19 mouse cellular contexts compared by ENCODE assay signal in the genomic region with DNA sequence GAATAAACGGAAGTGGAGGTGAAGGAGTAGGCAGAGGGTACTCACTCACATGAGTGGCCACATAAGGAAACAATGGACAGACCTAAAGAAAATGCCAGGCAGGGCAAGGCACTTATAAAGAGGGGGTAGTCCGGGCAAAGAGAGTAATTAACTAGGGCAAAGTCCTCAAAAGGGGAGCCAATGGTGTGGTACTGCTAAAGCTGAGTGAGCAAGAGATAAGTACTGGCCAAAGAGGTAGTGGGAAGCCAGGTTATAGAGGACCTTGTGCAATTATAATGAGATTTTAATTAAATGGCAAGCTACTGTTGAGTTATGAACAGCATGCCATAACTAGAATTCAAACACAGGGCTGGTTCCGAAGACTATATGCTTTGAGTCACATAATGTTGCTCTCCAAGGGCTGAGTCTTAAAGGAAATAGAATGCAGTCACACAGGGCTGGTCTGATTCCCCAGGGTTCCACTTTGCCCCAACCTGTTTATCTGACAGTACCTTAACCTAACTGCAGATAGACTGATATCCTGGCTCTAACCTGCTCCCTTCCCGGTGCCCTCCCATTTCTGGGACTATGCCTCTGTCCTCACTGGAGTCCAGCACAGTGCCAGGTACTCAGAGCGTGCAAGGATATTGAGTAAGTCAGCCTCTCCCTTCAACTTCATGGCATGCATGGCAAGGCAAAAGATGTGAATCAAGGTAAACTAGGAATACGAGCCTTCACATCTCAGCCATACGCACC. TPM values are rescaled to one million over a fixed set of nuclear protein-coding genes. Genes with fewer than 3 reads are reported as not detected.
DNase-seq lines count a peak whose midpoint lies in the region; ATAC-seq and TF ChIP-seq lines count a peak whose summit lies in the region.
"Had no signal": no experiment of that assay in that cellular context is flagged by ENCODE, and none has a peak within 500 bp of the region (broad histone marks: within the 10 kb centered on the region; RNA-seq: fewer than 3 reads in every experiment).

No protein-coding gene starts in this region.

- no peaks in the 10 kb centered on the region for H3K27me3 ChIP-seq in heart, embryonic 11.5 days (ENCODE audit: control insufficient read depth, insufficient read depth, low read length)
- H3K27me3 ChIP-seq in kidney, adult 2 months (replicated peaks; ENCODE audit: control insufficient read depth, insufficient read depth, low read length) = no peaks in the 10 kb centered on the region
- no peaks in the 10 kb centered on the region for H3K27me3 ChIP-seq in midbrain, embryonic 15.5 days (replicated peaks)
- H3K27me3 ChIP-seq: forebrain, embryonic 13.5 days had no signal

- no peak overlapping the region for H3K4me3 ChIP-seq in heart, embryonic 11.5 days (ENCODE audit: low read depth, low read length)
- no peak overlapping the region for H3K4me3 ChIP-seq in kidney, adult 2 months (ENCODE audit: insufficient read depth, low read depth, low read length)
- H3K4me3 ChIP-seq in midbrain, embryonic 15.5 days = no peak overlapping the region
- H3K4me3 ChIP-seq: erythroblast, embryonic 14.5 days; forebrain, embryonic 13.5 days; layer of hippocampus, adult 2 months; midbrain, embryonic 10.5 days had no signal

- peaks cover 8% of the 10 kb centered on the region for H3K36me3 ChIP-seq in heart, embryonic 11.5 days (ENCODE audit: control insufficient read depth, insufficient read depth, low read length)
- H3K36me3 ChIP-seq in kidney, adult 2 months (ENCODE audit: control insufficient read depth, insufficient read depth, low read length) = peaks cover 7% of the 10 kb centered on the region
- peaks cover 9% of the 10 kb centered on the region for H3K36me3 ChIP-seq in midbrain, embryonic 15.5 days (replicated peaks)

- no peak for DNase-seq in heart, postnatal 25 days (ENCODE audit: low spot score)
- DNase-seq in kidney, adult 2 months = peak; percentile 21
- DNase-seq in kidney, adult 18-20 months = no peak
- peak; percentile 49 for DNase-seq in urinary bladder, postnatal 14 days (ENCODE audit: low spot score)
- DNase-seq in urinary bladder, postnatal 25 days (ENCODE audit: low spot score) = no peak
- DNase-seq: adrenal gland, postnatal 10 days; cerebellum, adult 9-10 months; layer of hippocampus, postnatal 36 days; liver; thymus, postnatal 36 days had no signal

- TF ChIP-seq POLR2A in kidney, adult 2 months (IDR thresholded peaks at IDR 0.05; ENCODE audit: low read depth, low read length) = no peak

- intact Hi-C loops in heart, postnatal 25 days (cut with DNase I) = no loop called here

- H3K4me1 ChIP-seq in heart, embryonic 11.5 days (ENCODE audit: control insufficient read depth, insufficient read depth, low read length) = peaks cover 23% of the 10 kb centered on the region
- peaks cover 6% of the 10 kb centered on the region for H3K4me1 ChIP-seq in kidney, adult 2 months (ENCODE audit: control insufficient read depth, insufficient read depth, low read length)
- H3K4me1 ChIP-seq in midbrain, embryonic 15.5 days = no peaks in the 10 kb centered on the region
- H3K4me1 ChIP-seq: forebrain, embryonic 13.5 days; midbrain, embryonic 10.5 days had no signal

- TF ChIP-seq CTCF in kidney, adult 2 months (conservative IDR thresholded peaks at IDR 0.05; ENCODE audit: insufficient read depth, insufficient read length, low read depth, low read length) = no peak

- H3K27ac ChIP-seq in heart, embryonic 11.5 days (ENCODE audit: low read depth, low read length) = peak overlapping the region; percentile 78
- no peak overlapping the region for H3K27ac ChIP-seq in kidney, adult 2 months (ENCODE audit: insufficient read depth, low read depth, low read length)
- H3K27ac ChIP-seq in midbrain, embryonic 15.5 days = no peak overlapping the region
- H3K27ac ChIP-seq: forebrain, embryonic 13.5 days; hindbrain, embryonic 14.5 days; layer of hippocampus, adult 2 months; midbrain, embryonic 10.5 days had no signal

- WGBS in heart, embryonic 11.5 days (ENCODE audit: insufficient replicate concordance) = 79% methylated on average over 7 of the region's 7 CpGs
- WGBS in kidney, adult 2 months = 78% methylated on average over 7 of the region's 7 CpGs
- WGBS in midbrain, embryonic 15.5 days = 95% methylated on average over 7 of the region's 7 CpGs

- ATAC-seq in heart, embryonic 11.5 days (replicated peaks; ENCODE audit: insufficient number of reproducible peaks, low FRiP score, low TSS enrichment) = no peak
- no peak for ATAC-seq in midbrain, embryonic 15.5 days (replicated peaks)
- ATAC-seq: activated CD4-positive, CD25-positive, alpha-beta regulatory T cell, adult 4 months; CD4-positive, CD25-positive, alpha-beta regulatory T cell, adult 4 months; forebrain, embryonic 13.5 days had no signal

- H3K4me2 ChIP-seq in heart, embryonic 11.5 days = no peak overlapping the region
- H3K4me2 ChIP-seq in midbrain, embryonic 15.5 days = no peak overlapping the region
- H3K4me2 ChIP-seq: forebrain, embryonic 13.5 days; hindbrain, embryonic 14.5 days had no signal

- no peaks in the 10 kb centered on the region for H3K9me3 ChIP-seq in heart, embryonic 11.5 days (replicated peaks; ENCODE audit: control insufficient read depth, low read length)
- no peaks in the 10 kb centered on the region for H3K9me3 ChIP-seq in midbrain, embryonic 15.5 days
- H3K9me3 ChIP-seq: forebrain, embryonic 13.5 days; midbrain, embryonic 10.5 days had no signal

- no peak overlapping the region for H3K9ac ChIP-seq in heart, embryonic 11.5 days (ENCODE audit: low read depth, low read length)
- H3K9ac ChIP-seq in midbrain, embryonic 15.5 days = no peak overlapping the region
- H3K9ac ChIP-seq: forebrain, embryonic 13.5 days; hindbrain, embryonic 14.5 days had no signal

RNA-seq across cellular contexts. Expression of a gene that starts 9.8 kb away (rescaled TPM):
- polyA plus RNA-seq in heart, embryonic 11.5 days (2014; fragmentation: Nextera tagmentation; extraction: Ambion mirVana) = 66.8 and 67.5 TPM in 2 replicates
- 10 to 100 TPM; 31.5 to 35.0 TPM for total RNA-seq in heart, postnatal 25 days (2021)
- 15.2 and 21.0 TPM in 2 replicates for polyA plus RNA-seq in kidney, adult 2 months (2012; rRNA removed)
- 154 and 161 TPM in 2 replicates for polyA plus RNA-seq in midbrain, embryonic 15.5 days (2015; fragmentation: Nextera tagmentation; extraction: Ambion mirVana)

RNA-seq across cellular contexts. Expression of a gene that starts 31.6 kb away (rescaled TPM):
- 40.3 and 45.5 TPM in 2 replicates for polyA plus RNA-seq in heart, embryonic 11.5 days (2014; fragmentation: Nextera tagmentation; extraction: Ambion mirVana)
- 10 to 100 TPM; 16.8 to 20.7 TPM for total RNA-seq in heart, postnatal 25 days (2021)
- 25.2 TPM in 2 replicates for polyA plus RNA-seq in kidney, adult 2 months (2012; rRNA removed)
- 52.8 and 59.9 TPM in 2 replicates for polyA plus RNA-seq in midbrain, embryonic 15.5 days (2015; fragmentation: Nextera tagmentation; extraction: Ambion mirVana)

RNA-seq across cellular contexts. Expression of a gene that starts 47.8 kb away (rescaled TPM):
- 31.2 and 33.4 TPM in 2 replicates for polyA plus RNA-seq in heart, embryonic 11.5 days (2014; fragmentation: Nextera tagmentation; extraction: Ambion mirVana)
- total RNA-seq in heart, postnatal 25 days (2021) = 10 to 100 TPM; 32.0 to 42.2 TPM
- polyA plus RNA-seq in kidney, adult 2 months (2012; rRNA removed) = 15.9 and 16.6 TPM in 2 replicates
- polyA plus RNA-seq in midbrain, embryonic 15.5 days (2015; fragmentation: Nextera tagmentation; extraction: Ambion mirVana) = 44.6 and 45.6 TPM in 2 replicates

Comparison
In these comparisons a context has a peak if more than half of its experiments do, and no peak if none do; other contexts are left out.
1. DNase-seq: peak in kidney, adult 2 months (single experiment) and urinary bladder, postnatal 14 days (single experiment); none in heart, postnatal 25 days (single experiment), kidney, adult 18-20 months (single experiment) and urinary bladder, postnatal 25 days (single experiment).